Mouse (Mus musculus) spleen, adult 2 months (tissue): ENCODE results near the gene Gm27021.
"Not testable (repeated sequence)": the region's sequence is repeated elsewhere in the genome, so short reads cannot be mapped to it uniquely, and the experiment has no call there.

Source experiments
- CTCF ChIP-seq: fragments of 200-500 bp; IDR thresholded peaks from 2 replicates; pipeline ENCODE4 v1.5.1; 2011; ENCODE audit warnings: mild to moderate bottlenecking, inconsistent platforms; ENCODE audit not compliant: insufficient read depth, insufficient read length, insufficient replicate concordance; ENCODE audit errors: extremely low read depth
- POLR2A ChIP-seq: fragments of 200-500 bp; IDR thresholded peaks from 2 replicates; pipeline ENCODE4 v1.6.1; 2011; ENCODE audit warnings: low read depth, low read length, inconsistent platforms

- TF ChIP-seq POLR2A, result not testable (repeated sequence)
- peak; percentile 93 for TF ChIP-seq CTCF
Observed at GRCm38 (mm10) chr8:120680405-120680804, 12.5 kb upstream of the Gm27021 start.
